Mouse (Mus musculus) kidney, adult 2 months (tissue): ENCODE measurements around the gene Krt77.

Source experiments
- CTCF ChIP-seq: fragments of 200-500 bp; conservative IDR thresholded peaks from 2 replicates; pipeline ENCODE4 v1.5.1; 2011; ENCODE audit warnings: low read depth, mild to moderate bottlenecking, control low read depth, low read length, moderate library complexity, mixed read lengths; ENCODE audit not compliant: insufficient read depth, insufficient read length
- POLR2A ChIP-seq: fragments of 200-500 bp; IDR thresholded peaks from one replicate; pipeline ENCODE4 v1.6.1; 2011; ENCODE audit warnings: low read depth, low read length, control low read depth

- TF ChIP-seq CTCF: no peak
- TF ChIP-seq POLR2A: no peak
Observed at GRCm38 (mm10) chr15:101904849-101905248, 35.3 kb upstream of the Krt77 start.
